Mouse (Mus musculus) thymus, adult 18-20 months (tissue): ENCODE results near the gene Oas1a.
A peak's percentile ranks its signal among the peaks of the same experiment; 100 is the strongest.
"Not testable (repeated sequence)": the region's sequence is repeated elsewhere in the genome, so short reads cannot be mapped to it uniquely, and the experiment has no call there.

Source experiments
- DNase-seq, 2 experiments: peaks; one replicate each; pipeline ENCODE4 v3.0.0; 2022; ENCODE audit warnings: mixed read lengths in 2 of 2

Gene Oas1a

GRCm38 (mm10) chr5:120892243-120892660 is 15.1 kb downstream of the Oas1a start:
- no peak for DNase-seq

- not testable (repeated sequence) for DNase-seq
These were observed 15.6 kb downstream of the Oas1a start for GRCm38 (mm10) chr5:120891566-120892242.

GRCm38 (mm10) chr5:120890991-120891390 is 16.3 kb downstream of the Oas1a start:
- no peak for DNase-seq

GRCm38 (mm10) chr5:120890026-120890425 is 17.3 kb downstream of the Oas1a start:
- DNase-seq, result no peak

- not testable (repeated sequence) for DNase-seq
These were observed 19.0 kb downstream of the Oas1a start for GRCm38 (mm10) chr5:120888294-120888815.

- DNase-seq, result no peak
These were observed 19.5 kb downstream of the Oas1a start for GRCm38 (mm10) chr5:120887831-120888230.

GRCm38 (mm10) chr5:120887413-120887812 is 19.9 kb downstream of the Oas1a start, which contains the start of gene Oas1g:
Gene Oas1g (minus strand): TSS chr5:120887613.
- DNase-seq, result not testable (repeated sequence)

- DNase-seq, result not testable (repeated sequence)
These were observed 25.6 kb downstream of the Oas1a start for GRCm38 (mm10) chr5:120881681-120882080.

- not testable (repeated sequence) for DNase-seq
These were observed 28.5 kb downstream of the Oas1a start for GRCm38 (mm10) chr5:120878803-120879202.

- not testable (repeated sequence) for DNase-seq
These were observed 29.9 kb downstream of the Oas1a start for GRCm38 (mm10) chr5:120877407-120877806.

GRCm38 (mm10) chr5:120876839-120877238 is 30.5 kb downstream of the Oas1a start:
- not testable (repeated sequence) for DNase-seq

- DNase-seq, result no peak
These were observed 35.9 kb downstream of the Oas1a start for GRCm38 (mm10) chr5:120871469-120871868.

GRCm38 (mm10) chr5:120870782-120871181 is 36.5 kb downstream of the Oas1a start:
- no peak for DNase-seq

GRCm38 (mm10) chr5:120870081-120870480 is 37.2 kb downstream of the Oas1a start:
- DNase-seq, result no peak

GRCm38 (mm10) chr5:120869436-120870015 is 37.8 kb downstream of the Oas1a start:
- no peak for DNase-seq

GRCm38 (mm10) chr5:120865336-120865860 is 41.9 kb downstream of the Oas1a start:
- no peak for DNase-seq

- DNase-seq, result no peak
These were observed 46.2 kb downstream of the Oas1a start, which contains the start of gene Oas1h for GRCm38 (mm10) chr5:120861121-120861520. Gene Oas1h (plus strand): TSS chr5:120861421.

- DNase-seq, result no peak
These were observed 48.1 kb downstream of the Oas1a start for GRCm38 (mm10) chr5:120859241-120859640.

GRCm38 (mm10) chr5:120849601-120850136 is 57.7 kb downstream of the Oas1a start:
- DNase-seq, result peak in 1 of 2 experiments; percentile 6

GRCm38 (mm10) chr5:120847067-120847466 is 60.3 kb downstream of the Oas1a start, which contains the start of gene Oas1f:
Gene Oas1f (plus strand): TSS chr5:120847367.
- DNase-seq, result no peak
